Mouse (Mus musculus) megakaryocyte-erythroid progenitor cell, adult 5-6 weeks (primary cell): Measurements from ENCODE around the gene Masp1. TPM values are rescaled to one million over a fixed set of nuclear protein-coding genes. Genes with fewer than 3 reads are reported as not detected.
A peak's percentile ranks its signal among the peaks of the same experiment; 100 is the strongest.

ENCODE experiments used
- ATAC-seq: replicated peaks from 2 replicates; pipeline ENCODE4 v1.8.0; 2016; ENCODE audit warnings: mild to moderate bottlenecking, inconsistent platforms; ENCODE audit not compliant: severe bottlenecking, poor library complexity, low FRiP score, low TSS enrichment
- total RNA-seq, 2 experiments: library from RNA; stranded (forward) in 1 of 2; stranded (reverse) in 1 of 2; fragments of 200-1000, 215-1000 nt in 1 of 2; fragments of >200 nt in 1 of 2; fragmentation: Nextera tagmentation in 1 of 2; gene quantifications; 2 replicates each; pipeline ENCODE4 v1.2.3; 2014 to 2017

Gene Masp1
- total RNA-seq, 2 experiments from 2014 or later = not detected

GRCm38 (mm10) chr16:23417456-23418240 is 103.0 kb downstream of the Masp1 start:
- no peak for ATAC-seq

- no peak for ATAC-seq
Observed at GRCm38 (mm10) chr16:23416657-23417293, 103.8 kb downstream of the Masp1 start.

GRCm38 (mm10) chr16:23416261-23416656 is 104.4 kb downstream of the Masp1 start:
- ATAC-seq = no peak

GRCm38 (mm10) chr16:23412930-23413329 is 107.7 kb downstream of the Masp1 start:
- ATAC-seq = no peak

- peak; percentile 66; the same call in 1 of the 2 replicates for ATAC-seq
Observed at GRCm38 (mm10) chr16:23403008-23403755, 117.4 kb downstream of the Masp1 start.

- ATAC-seq = no peak
Observed at GRCm38 (mm10) chr16:23401959-23402358, 118.7 kb downstream of the Masp1 start.

GRCm38 (mm10) chr16:23401463-23401862 is 119.2 kb downstream of the Masp1 start:
- peak; percentile 82 for ATAC-seq

Other genes with a start within 250 kb of the Masp1 start
- gene Rtp1, start 91.7 kb downstream of the Masp1 start, total RNA-seq (2014; fragmentation: Nextera tagmentation) = not detected in 2 replicates
- gene Rtp1, start 91.7 kb downstream of the Masp1 start, total RNA-seq (2017) = not detected in 2 replicates
- 5.1 and 6.8 TPM in 2 replicates for gene Rtp4, start 524 bp downstream of the Masp1 start, total RNA-seq (2014; fragmentation: Nextera tagmentation)
- 3.2 and 18.7 TPM in 2 replicates for gene Rtp4, start 524 bp downstream of the Masp1 start, total RNA-seq (2017)